Mouse (Mus musculus) heart, postnatal 4 days (tissue): ENCODE results near the gene Aldh16a1. TPM values are rescaled to one million over a fixed set of nuclear protein-coding genes. Genes with fewer than 3 reads are reported as not detected.

ENCODE experiments used
- microRNA-seq, 2 experiments: library from miRNA; unstranded; fragments of <30 nt; microRNA quantifications; one replicate each; pipeline ENCODE4 v1.2.0; 2021 to 2022
- total RNA-seq, 2 experiments: library from RNA; stranded (reverse); gene quantifications; 2 replicates each; pipeline ENCODE4 v1.2.3; 2021

Gene Aldh16a1
- total RNA-seq, 2 experiments from 2014 or later: 44.8 to 53.8 TPM

Small RNA genes lying within 50 kb of the gene (microRNA-seq; reads per million reads assigned to microRNA genes)
- 221 to 331 reads per million in 2 experiments for gene Mir150
- gene Mir5121: 9.6 to 13.5 reads per million in 2 experiments
- 0 reads per million in 2 experiments for gene Mir7055

Other genes starting within 250 kb of the Aldh16a1 start
- gene Ap2a1, start 225.1 kb downstream of the Aldh16a1 start, total RNA-seq: 10 to 100 TPM; 96.9 to 99.4 TPM
- not detected for gene Tsks, start 211.4 kb downstream of the Aldh16a1 start, total RNA-seq
- 1 to 10 TPM; 4.4 to 5.1 TPM for gene Cpt1c, start 179.7 kb downstream of the Aldh16a1 start, total RNA-seq
- gene Prmt1, start 168.0 kb downstream of the Aldh16a1 start, total RNA-seq: 100 to 1,000 TPM; 306 to 324 TPM
- gene Irf3, start 156.9 kb downstream of the Aldh16a1 start, total RNA-seq: 10 to 100 TPM; 42.0 to 43.0 TPM
- gene Bcl2l12, start 155.9 kb downstream of the Aldh16a1 start, total RNA-seq: 10 to 100 TPM; 21.7 to 25.2 TPM
- 10 to 100 TPM; 78.5 to 80.3 TPM for gene Scaf1, start 138.2 kb downstream of the Aldh16a1 start, total RNA-seq
- gene Rras, start 136.6 kb downstream of the Aldh16a1 start, total RNA-seq: 10 to 100 TPM; 71.2 to 73.4 TPM
- 10 to 100 TPM; 35.4 to 36.7 TPM for gene Prr12, start 101.7 kb downstream of the Aldh16a1 start, total RNA-seq
- 10 to 100 TPM; 31.7 to 34.6 TPM for gene Nosip, start 92.2 kb downstream of the Aldh16a1 start, total RNA-seq
- 10 to 100 TPM in 1 of 2 experiments, 1 to 10 TPM in 1; 9.5 to 10.2 TPM for gene Prrg2, start 91.9 kb downstream of the Aldh16a1 start, total RNA-seq
- gene Rcn3, start 62.4 kb downstream of the Aldh16a1 start, total RNA-seq: 10 to 100 TPM; 88.0 to 90.9 TPM
- 10 to 100 TPM; 35.3 to 41.1 TPM for gene Fcgrt, start 50.7 kb downstream of the Aldh16a1 start, total RNA-seq
- gene Rps11, start 30.1 kb downstream of the Aldh16a1 start, total RNA-seq: 100 to 1,000 TPM; 846 to 864 TPM
- gene Rpl13a, start 25.8 kb downstream of the Aldh16a1 start, total RNA-seq: 1,000 to 10,000 TPM; 1,039 to 1,207 TPM
- not detected for gene Gm45713, start 18.4 kb downstream of the Aldh16a1 start, total RNA-seq
- gene Flt3l, start 18.2 kb downstream of the Aldh16a1 start, total RNA-seq: 1 to 10 TPM; 1.5 to 2.1 TPM
- gene Pih1d1, start 281 bp downstream of the Aldh16a1 start, total RNA-seq: 10 to 100 TPM; 58.5 to 67.0 TPM
- 10 to 100 TPM in 1 of 2 experiments, 1 to 10 TPM in 1; 9.1 to 12.4 TPM for gene Slc17a7, start 9.4 kb upstream of the Aldh16a1 start, total RNA-seq
- not detected for gene Gfy, start 25.0 kb upstream of the Aldh16a1 start, total RNA-seq
- gene Pth2, start 26.4 kb upstream of the Aldh16a1 start, total RNA-seq: not detected
- gene Ccdc155, start 50.3 kb upstream of the Aldh16a1 start, total RNA-seq: under 1 TPM in 1 of 2 experiments, not detected in 1; 0.25 TPM
- gene Dkkl1, start 57.6 kb upstream of the Aldh16a1 start, total RNA-seq: not detected
- gene Tead2, start 61.2 kb upstream of the Aldh16a1 start, total RNA-seq: 10 to 100 TPM; 66.4 to 69.4 TPM
- gene Cd37, start 84.5 kb upstream of the Aldh16a1 start, total RNA-seq: 1 to 10 TPM; 2.1 to 3.6 TPM
- gene Slc6a16, start 86.5 kb upstream of the Aldh16a1 start, total RNA-seq: under 1 TPM in 1 of 2 experiments, not detected in 1; 0.18 TPM
- gene Slc6a21, start 122.9 kb upstream of the Aldh16a1 start, total RNA-seq: not detected
- gene Trpm4, start 179.2 kb upstream of the Aldh16a1 start, total RNA-seq: 10 to 100 TPM; 26.2 to 29.2 TPM
- 100 to 1,000 TPM; 182 to 202 TPM for gene Hrc, start 180.7 kb upstream of the Aldh16a1 start, total RNA-seq
- under 1 TPM; 0.26 to 0.34 TPM for gene Ppfia3, start 212.4 kb upstream of the Aldh16a1 start, total RNA-seq
- 1 to 10 TPM; 1.5 to 2.4 TPM for gene Lin7b, start 216.0 kb upstream of the Aldh16a1 start, total RNA-seq
- 100 to 1,000 TPM; 203 to 223 TPM for gene Snrnp70, start 241.2 kb upstream of the Aldh16a1 start, total RNA-seq